Mouse (Mus musculus): Measurements from ENCODE around the gene Ncam2. TPM values are rescaled to one million over a fixed set of nuclear protein-coding genes. Genes with fewer than 3 reads are reported as not detected.

The Ncam2 gene
- polyA plus RNA-seq (2014; fragmentation: Nextera tagmentation; extraction: Ambion mirVana), result 3.9 and 4.4 TPM in 2 replicates

GRCm38 (mm10) chr16:81200201-81201071 lies at the start of gene Ncam2:
Ncam2 (plus strand) TSS chr16:81200697.
- no peaks in the 10 kb centered on the region for H3K27me3 ChIP-seq (ENCODE audit: control insufficient read depth, insufficient read depth, low read length)
- peak within 1 kb of the TSS; percentile 52 for H3K4me3 ChIP-seq (ENCODE audit: low read depth, low read length)
- no peaks in the 10 kb centered on the region for H3K36me3 ChIP-seq (ENCODE audit: control insufficient read depth, insufficient read depth, low read length)
- no peaks in the 10 kb centered on the region for H3K4me1 ChIP-seq (ENCODE audit: control insufficient read depth, insufficient read depth, low read length)
- peak within 1 kb of the TSS; percentile 80 for H3K4me2 ChIP-seq (replicated peaks; ENCODE audit: low read depth, low read length)
- peak; percentile 85 for ATAC-seq (ENCODE audit: insufficient number of reproducible peaks, insufficient read depth, low FRiP score, low read depth)
- no peaks in the 10 kb centered on the region for H3K9me3 ChIP-seq (ENCODE audit: control insufficient read depth, low read depth, low read length)
- H3K9ac ChIP-seq (replicated peaks; ENCODE audit: low read depth, low read length), result peak within 1 kb of the TSS; percentile 40
- H3K27ac ChIP-seq (ENCODE audit: low read length), result 0 out of 2 replicates have a peak within 1 kb of the TSS, but pooled peaks have one; percentile 15
- WGBS, result 0% methylated on average over 42 of the region's 70 CpGs

GRCm38 (mm10) chr16:81170828-81171227 lies 29.7 kb upstream of the Ncam2 start:
- Histone ChIP-seq H3K4me1 (ENCODE audit: control insufficient read depth, insufficient read depth, low read length) (no peaks in the 10 kb centered on the region), H3K27me3 (ENCODE audit: control insufficient read depth, insufficient read depth, low read length) (no peaks in the 10 kb centered on the region), H3K9me3 (ENCODE audit: control insufficient read depth, low read depth, low read length) (no peaks in the 10 kb centered on the region), H3K36me3 (ENCODE audit: control insufficient read depth, insufficient read depth, low read length) (no peaks in the 10 kb centered on the region), H3K27ac (ENCODE audit: low read length) (no peak overlapping the region), H3K4me2 (replicated peaks; ENCODE audit: low read depth, low read length) (no peak overlapping the region), H3K9ac (replicated peaks; ENCODE audit: low read depth, low read length) (no peak overlapping the region), H3K4me3 (ENCODE audit: low read depth, low read length) (no peak overlapping the region)
- ATAC-seq (ENCODE audit: insufficient number of reproducible peaks, insufficient read depth, low FRiP score, low read depth), result no peak
- WGBS, result 73% methylated on average over 2 of the region's 2 CpGs

- H3K27me3 ChIP-seq (ENCODE audit: control insufficient read depth, insufficient read depth, low read length), result no peaks in the 10 kb centered on the region
- H3K9ac ChIP-seq (replicated peaks; ENCODE audit: low read depth, low read length), result no peak overlapping the region
- no peak overlapping the region for H3K27ac ChIP-seq (ENCODE audit: low read length)
- ATAC-seq (ENCODE audit: insufficient number of reproducible peaks, insufficient read depth, low FRiP score, low read depth), result 0 out of 2 replicates have a peak, but pooled peaks have one; percentile 75
- no peaks in the 10 kb centered on the region for H3K9me3 ChIP-seq (ENCODE audit: control insufficient read depth, low read depth, low read length)
- WGBS, result 48% methylated on average over 8 of the region's 8 CpGs
- no peak overlapping the region for H3K4me2 ChIP-seq (replicated peaks; ENCODE audit: low read depth, low read length)
- H3K4me1 ChIP-seq (ENCODE audit: control insufficient read depth, insufficient read depth, low read length), result no peaks in the 10 kb centered on the region
- H3K4me3 ChIP-seq (ENCODE audit: low read depth, low read length), result no peak overlapping the region
- no peaks in the 10 kb centered on the region for H3K36me3 ChIP-seq (ENCODE audit: control insufficient read depth, insufficient read depth, low read length)
Observed at GRCm38 (mm10) chr16:81175302-81175943, 25.1 kb upstream of the Ncam2 start.

- no peaks in the 10 kb centered on the region for H3K27me3 ChIP-seq (ENCODE audit: control insufficient read depth, insufficient read depth, low read length)
- ATAC-seq (ENCODE audit: insufficient number of reproducible peaks, insufficient read depth, low FRiP score, low read depth), result no peak
- H3K4me1 ChIP-seq (ENCODE audit: control insufficient read depth, insufficient read depth, low read length), result no peaks in the 10 kb centered on the region
- no peaks in the 10 kb centered on the region for H3K9me3 ChIP-seq (ENCODE audit: control insufficient read depth, low read depth, low read length)
- 90% methylated on average over 5 of the region's 5 CpGs for WGBS
- H3K27ac ChIP-seq (ENCODE audit: low read length), result no peak overlapping the region
- no peaks in the 10 kb centered on the region for H3K36me3 ChIP-seq (ENCODE audit: control insufficient read depth, insufficient read depth, low read length)
- H3K9ac ChIP-seq (replicated peaks; ENCODE audit: low read depth, low read length), result no peak overlapping the region
- no peak overlapping the region for H3K4me3 ChIP-seq (ENCODE audit: low read depth, low read length)
- no peak overlapping the region for H3K4me2 ChIP-seq (replicated peaks; ENCODE audit: low read depth, low read length)
Observed at GRCm38 (mm10) chr16:81179801-81180200, 20.7 kb upstream of the Ncam2 start.

GRCm38 (mm10) chr16:81187579-81188179 lies 12.8 kb upstream of the Ncam2 start:
- Histone ChIP-seq H3K27ac (ENCODE audit: low read length) (no peak overlapping the region), H3K27me3 (ENCODE audit: control insufficient read depth, insufficient read depth, low read length) (no peaks in the 10 kb centered on the region), H3K9ac (replicated peaks; ENCODE audit: low read depth, low read length) (no peak overlapping the region), H3K4me3 (ENCODE audit: low read depth, low read length) (no peak overlapping the region), H3K9me3 (ENCODE audit: control insufficient read depth, low read depth, low read length) (no peaks in the 10 kb centered on the region), H3K4me1 (ENCODE audit: control insufficient read depth, insufficient read depth, low read length) (no peaks in the 10 kb centered on the region), H3K36me3 (ENCODE audit: control insufficient read depth, insufficient read depth, low read length) (no peaks in the 10 kb centered on the region), H3K4me2 (replicated peaks; ENCODE audit: low read depth, low read length) (no peak overlapping the region)
- WGBS, result 71% methylated on average over 16 of the region's 16 CpGs
- ATAC-seq (ENCODE audit: insufficient number of reproducible peaks, insufficient read depth, low FRiP score, low read depth), result no peak

GRCm38 (mm10) chr16:81191621-81192020 lies 8.9 kb upstream of the Ncam2 start:
- H3K9ac ChIP-seq (replicated peaks; ENCODE audit: low read depth, low read length), result no peak overlapping the region
- 72% methylated on average over 2 of the region's 2 CpGs for WGBS
- H3K27me3 ChIP-seq (ENCODE audit: control insufficient read depth, insufficient read depth, low read length), result no peaks in the 10 kb centered on the region
- H3K9me3 ChIP-seq (ENCODE audit: control insufficient read depth, low read depth, low read length), result no peaks in the 10 kb centered on the region
- no peak overlapping the region for H3K4me3 ChIP-seq (ENCODE audit: low read depth, low read length)
- H3K4me2 ChIP-seq (replicated peaks; ENCODE audit: low read depth, low read length), result no peak overlapping the region
- H3K4me1 ChIP-seq (ENCODE audit: control insufficient read depth, insufficient read depth, low read length), result no peaks in the 10 kb centered on the region
- H3K27ac ChIP-seq (ENCODE audit: low read length), result no peak overlapping the region
- no peak for ATAC-seq (ENCODE audit: insufficient number of reproducible peaks, insufficient read depth, low FRiP score, low read depth)
- H3K36me3 ChIP-seq (ENCODE audit: control insufficient read depth, insufficient read depth, low read length), result no peaks in the 10 kb centered on the region

- Histone ChIP-seq H3K9ac (replicated peaks; ENCODE audit: low read depth, low read length) (no peak overlapping the region), H3K4me1 (ENCODE audit: control insufficient read depth, insufficient read depth, low read length) (no peaks in the 10 kb centered on the region), H3K27ac (ENCODE audit: low read length) (no peak overlapping the region), H3K4me2 (replicated peaks; ENCODE audit: low read depth, low read length) (no peak overlapping the region), H3K27me3 (ENCODE audit: control insufficient read depth, insufficient read depth, low read length) (no peaks in the 10 kb centered on the region), H3K36me3 (ENCODE audit: control insufficient read depth, insufficient read depth, low read length) (no peaks in the 10 kb centered on the region), H3K4me3 (ENCODE audit: low read depth, low read length) (no peak overlapping the region), H3K9me3 (ENCODE audit: control insufficient read depth, low read depth, low read length) (no peaks in the 10 kb centered on the region)
- WGBS, result 71% methylated on average over 4 of the region's 4 CpGs
- no peak for ATAC-seq (ENCODE audit: insufficient number of reproducible peaks, insufficient read depth, low FRiP score, low read depth)
Observed at GRCm38 (mm10) chr16:81192607-81193006, 7.9 kb upstream of the Ncam2 start.

- ATAC-seq (ENCODE audit: insufficient number of reproducible peaks, insufficient read depth, low FRiP score, low read depth), result no peak
- no peak overlapping the region for H3K4me2 ChIP-seq (replicated peaks; ENCODE audit: low read depth, low read length)
- no peak overlapping the region for H3K4me3 ChIP-seq (ENCODE audit: low read depth, low read length)
- no peaks in the 10 kb centered on the region for H3K36me3 ChIP-seq (ENCODE audit: control insufficient read depth, insufficient read depth, low read length)
- H3K27ac ChIP-seq (ENCODE audit: low read length), result no peak overlapping the region
- H3K9me3 ChIP-seq (ENCODE audit: control insufficient read depth, low read depth, low read length), result no peaks in the 10 kb centered on the region
- 79% methylated on average over 5 of the region's 5 CpGs for WGBS
- H3K9ac ChIP-seq (replicated peaks; ENCODE audit: low read depth, low read length), result no peak overlapping the region
- no peaks in the 10 kb centered on the region for H3K27me3 ChIP-seq (ENCODE audit: control insufficient read depth, insufficient read depth, low read length)
- H3K4me1 ChIP-seq (ENCODE audit: control insufficient read depth, insufficient read depth, low read length), result no peaks in the 10 kb centered on the region
Observed at GRCm38 (mm10) chr16:81199467-81199866, 1.0 kb upstream of the Ncam2 start.
